Mouse (Mus musculus) left cerebral cortex, adult 2 months (tissue): ENCODE data around the gene Gna11. TPM values are rescaled to one million over a fixed set of nuclear protein-coding genes. Genes with fewer than 3 reads are reported as not detected.

Source experiments
- DNase-seq, 2 experiments: peaks; one replicate each; pipeline ENCODE4 v3.0.0; 2021 to 2022; ENCODE audit warnings: low spot score in 2 of 2, mixed read lengths in 1 of 2; ENCODE audit errors: extremely low spot score in 1 of 2
- H3K27ac ChIP-seq: fragments of 200-600 bp; 2 replicates; pipeline ENCODE4 v1.8.1; 2022
- H3K4me3 ChIP-seq: fragments of 200-600 bp; 2 replicates; pipeline ENCODE4 v1.8.1; 2022
- CTCF ChIP-seq: fragments of 200-600 bp; IDR thresholded peaks from 2 replicates; pipeline ENCODE4 v1.8.1; 2022; ENCODE audit warnings: antibody characterized with exemption, mild to moderate bottlenecking, moderate library complexity
- intact Hi-C: fragments of 180-260 bp; cut with DNase I; formaldehyde crosslinking; loops from one replicate; pipeline ENCODE4 v1.15.1; 2025
- microRNA-seq, 2 experiments: library from miRNA; unstranded; fragments of <30 nt; microRNA quantifications; one replicate each; pipeline ENCODE4 v1.2.0; 2021
- total RNA-seq, 2 experiments: library from RNA; stranded (reverse); gene quantifications; 2 replicates each; pipeline ENCODE4 v1.2.3; 2021

The Gna11 gene
- total RNA-seq, 2 experiments from 2014 or later: 106 to 110 TPM

DNA sequence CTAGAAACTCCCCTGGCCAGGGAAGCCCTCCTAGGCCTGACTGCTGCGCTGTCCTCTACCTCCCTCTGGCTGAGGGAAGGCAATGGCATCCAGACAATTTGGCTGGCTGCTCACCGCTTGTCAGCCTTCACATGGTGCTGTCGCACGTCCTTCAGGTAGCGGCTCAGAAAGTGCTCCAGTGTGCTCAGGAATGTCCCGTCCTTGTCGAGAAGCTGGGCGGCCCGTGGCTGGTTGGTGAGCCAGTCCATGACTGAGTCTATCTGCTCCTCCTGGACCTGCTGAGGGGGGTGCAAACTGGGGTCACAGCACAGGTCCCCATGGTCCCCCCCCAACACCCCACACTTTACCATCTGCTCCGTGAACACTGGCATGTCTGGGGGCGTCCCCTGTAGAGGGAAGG, 56.9 kb downstream of the Gna11 start:
- intact Hi-C loops: no loop called here

DNA sequence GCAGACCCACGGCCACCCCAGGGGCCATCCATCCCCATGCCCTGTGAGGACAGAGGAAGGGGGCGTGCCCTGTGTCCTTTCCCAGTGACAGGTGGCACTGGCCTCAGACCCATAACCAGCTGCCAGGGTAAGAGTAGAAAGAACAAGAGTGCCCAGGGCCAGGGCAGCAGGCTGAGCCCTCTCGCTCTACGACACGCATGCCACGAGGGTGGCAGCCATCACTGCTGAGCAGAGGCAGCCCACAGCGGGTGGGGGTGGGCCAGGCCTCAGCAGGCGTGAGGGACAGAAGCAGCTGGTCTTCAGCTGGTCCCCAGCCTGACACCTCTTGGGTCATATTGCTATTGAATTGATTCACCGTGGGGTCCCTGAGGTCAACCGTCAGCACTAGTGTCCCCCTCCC, 58.5 kb downstream of the Gna11 start:
- Histone ChIP-seq H3K4me3 (no peak overlapping the region), H3K27ac (no peak overlapping the region)
- no peak for TF ChIP-seq CTCF
- intact Hi-C loops: no loop called here
- no peak for DNase-seq

More for the DNA sequence above, 56.9 kb downstream of the Gna11 start:
- no peak for DNase-seq
- Histone ChIP-seq H3K27ac (no peak overlapping the region), H3K4me3 (no peak overlapping the region)
- TF ChIP-seq CTCF: no peak

DNA sequence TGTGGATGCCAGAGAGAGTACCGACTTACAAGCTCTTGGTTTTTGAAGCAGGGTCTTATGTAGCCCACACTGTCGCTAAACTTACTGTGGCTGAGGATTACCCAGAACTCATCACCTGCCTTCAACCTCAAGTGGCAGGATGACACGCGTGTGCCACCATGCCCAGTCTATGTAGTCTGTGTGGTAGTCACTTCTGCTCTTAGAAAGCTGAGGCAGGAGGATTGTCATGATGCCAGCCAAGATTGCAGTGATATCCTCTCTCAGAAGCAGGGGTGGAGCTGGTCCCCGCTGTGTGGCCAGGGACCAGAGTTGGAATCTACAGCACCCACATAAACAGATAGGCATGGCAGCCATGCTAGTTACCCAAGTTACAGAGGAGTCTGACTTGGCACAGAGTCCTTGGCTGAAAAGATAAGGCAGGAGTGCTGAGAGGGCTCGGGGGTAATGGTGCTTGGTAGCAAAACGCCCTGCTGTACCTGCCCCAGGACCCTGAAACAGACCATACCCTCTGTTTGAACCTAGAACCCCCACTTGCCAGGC, 59.4 kb downstream of the Gna11 start:
- no peak for DNase-seq
- TF ChIP-seq CTCF: no peak
- intact Hi-C loops: no loop called here
- H3K4me3 ChIP-seq: no peak overlapping the region
- H3K27ac ChIP-seq: no peak overlapping the region

DNA sequence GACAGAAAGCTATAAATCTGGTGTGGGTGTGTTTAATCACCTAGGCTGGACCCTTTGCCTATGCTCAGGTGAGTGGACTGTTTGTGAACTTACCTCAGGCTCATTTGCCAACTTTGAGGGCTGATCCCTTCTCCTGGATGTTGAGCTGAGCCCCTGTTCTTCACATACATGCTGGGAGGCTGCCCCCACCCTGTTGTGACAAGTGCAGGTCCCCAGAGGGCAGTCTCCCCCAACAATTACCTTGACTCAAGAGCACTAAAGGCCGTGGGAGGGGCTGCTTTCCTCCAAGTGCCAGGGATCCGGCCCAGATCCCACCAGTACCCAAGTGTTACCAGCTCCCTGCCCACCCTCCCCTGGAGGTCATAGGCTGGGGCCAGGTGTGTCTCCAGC, 59.9 kb downstream of the Gna11 start:
- TF ChIP-seq CTCF: peak; percentile 12; the same call in 1 of the 2 replicates
- intact Hi-C loops: no loop called here
- DNase-seq: no peak
- Histone ChIP-seq H3K27ac (peak overlapping the region; percentile 69; the same call in 1 of the 2 replicates), H3K4me3 (no peak overlapping the region)

DNA sequence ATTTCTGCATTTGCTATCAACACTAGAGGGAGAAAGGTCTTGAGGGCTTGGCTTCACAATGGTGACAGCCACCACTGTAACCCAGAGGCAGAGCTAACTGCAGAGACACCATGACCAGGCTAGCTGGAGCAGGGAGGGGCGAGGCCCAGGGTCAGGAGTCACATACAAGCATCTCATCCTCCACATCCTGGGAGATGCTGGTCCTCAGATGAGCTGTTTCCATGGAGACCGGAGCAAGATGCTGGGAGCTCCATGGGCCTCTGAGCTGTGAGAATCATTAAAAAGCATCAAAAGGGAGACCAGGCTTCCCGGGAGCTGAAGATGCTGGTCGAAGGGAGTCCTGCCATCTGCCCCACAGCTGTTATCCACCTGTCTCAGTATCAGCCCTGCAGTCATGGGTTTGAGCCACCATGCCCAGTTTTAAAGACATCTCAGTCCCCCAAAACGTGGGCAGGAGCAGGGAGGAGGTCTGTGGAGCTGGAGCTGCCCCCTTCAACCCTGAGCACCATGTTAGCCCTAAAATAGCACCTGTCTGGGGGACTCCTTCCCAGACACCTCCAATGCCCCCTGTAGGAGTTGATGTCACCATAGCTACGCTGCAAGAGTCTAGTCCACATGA, 60.4 kb downstream of the Gna11 start:
- no peak for DNase-seq
- intact Hi-C loops: no loop called here
- H3K27ac ChIP-seq: peak overlapping the region; percentile 69
- TF ChIP-seq CTCF: no peak
- no peak overlapping the region for H3K4me3 ChIP-seq

DNA sequence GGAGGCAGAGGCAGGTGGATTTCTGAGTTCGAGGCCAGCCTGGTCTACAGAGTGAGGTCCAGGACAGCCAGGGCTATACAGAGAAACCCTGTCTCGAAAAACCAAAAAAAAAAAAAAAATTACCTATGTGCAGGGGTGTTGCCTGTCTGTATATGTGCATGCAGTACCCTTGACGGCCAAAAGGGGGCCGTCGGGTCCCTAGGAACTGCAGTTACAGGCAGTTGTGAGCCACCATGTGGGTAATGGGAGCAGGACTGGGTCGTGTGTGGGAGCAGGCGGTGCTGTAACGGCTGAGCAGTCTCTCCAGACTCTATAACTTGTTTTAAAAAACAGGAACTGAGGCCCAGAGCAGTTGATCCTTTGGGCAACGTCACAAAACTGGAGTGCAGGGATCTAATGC, 61.0 kb downstream of the Gna11 start:
- Histone ChIP-seq H3K4me3 (no peak overlapping the region), H3K27ac (peak overlapping the region; percentile 69; the same call in 1 of the 2 replicates)
- peak; percentile 56 for TF ChIP-seq CTCF
- peak; percentile 63 to 65 for DNase-seq
- intact Hi-C loops: no loop called here

DNA sequence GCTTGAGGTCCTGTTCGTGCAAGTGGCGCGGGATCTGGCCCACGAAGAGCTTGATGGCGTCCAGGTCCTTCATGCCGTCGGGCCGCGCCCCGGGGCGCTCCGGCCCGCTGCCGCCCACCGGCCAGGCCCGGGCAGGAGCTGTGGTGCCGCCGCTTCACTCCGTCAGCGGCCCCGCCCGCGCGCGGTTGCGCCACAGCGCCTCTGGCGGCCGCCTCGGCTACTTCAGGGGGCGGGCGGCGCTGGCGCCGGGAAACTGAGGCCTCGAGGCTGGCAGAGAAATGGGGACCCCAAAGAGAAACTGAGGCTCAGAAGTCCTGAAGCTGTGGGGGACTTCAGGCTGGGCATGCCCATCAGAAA, 62.5 kb downstream of the Gna11 start, which contains the start of gene Celf5:
TSS of gene Celf5 (minus strand) at position 177 of the 357 bp plus-strand sequence.
- H3K27ac ChIP-seq: peak within 1 kb of the TSS; percentile 98
- H3K4me3 ChIP-seq: peak within 1 kb of the TSS; percentile 82
- DNase-seq: peak; percentile 78 to 86
- intact Hi-C loops: no loop called here
- TF ChIP-seq CTCF: peak; percentile 86

DNA sequence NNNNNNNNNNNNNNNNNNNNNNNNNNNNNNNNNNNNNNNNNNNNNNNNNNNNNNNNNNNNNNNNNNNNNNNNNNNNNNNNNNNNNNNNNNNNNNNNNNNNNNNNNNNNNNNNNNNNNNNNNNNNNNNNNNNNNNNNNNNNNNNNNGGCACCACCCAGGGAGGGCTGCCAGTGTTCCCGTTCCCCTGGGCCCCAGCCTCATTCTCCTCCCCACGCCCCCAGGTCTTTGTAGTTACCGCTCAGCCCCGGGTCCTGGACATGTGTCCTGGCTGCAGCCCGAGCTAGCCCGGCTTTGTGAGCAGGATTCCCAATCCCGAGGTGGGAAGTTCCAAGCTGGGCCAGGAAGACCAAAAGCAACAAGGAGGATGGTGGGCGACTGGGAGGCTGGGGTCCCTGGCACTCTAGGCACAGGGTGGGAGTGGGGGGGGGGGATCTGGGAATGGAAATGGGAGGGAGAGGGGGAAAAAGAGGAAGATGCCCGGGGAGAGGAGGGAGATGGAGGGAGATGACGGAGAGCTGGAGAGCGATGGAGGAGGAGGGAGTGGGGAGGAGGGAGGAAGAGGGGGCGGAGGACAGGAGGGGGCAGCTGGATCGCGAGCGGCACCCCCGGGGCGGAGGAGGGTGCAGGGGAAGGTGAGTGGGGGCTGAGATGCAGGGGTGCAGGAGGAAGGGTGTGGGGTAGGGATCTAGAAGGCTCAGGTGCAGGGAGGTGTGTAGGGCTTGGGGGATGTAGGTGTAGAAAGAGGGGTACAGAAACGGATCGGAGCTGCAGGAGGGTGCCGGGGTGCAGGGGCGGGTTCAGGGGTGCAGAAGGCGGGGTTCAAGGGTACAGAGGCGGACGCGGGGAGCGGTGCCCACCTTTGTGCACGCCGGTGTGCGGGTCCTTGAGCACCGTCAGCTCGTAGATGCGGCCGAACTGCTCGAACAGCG, 63.1 kb downstream of the Gna11 start:
- intact Hi-C loops: no loop called here
- TF ChIP-seq CTCF: no peak
- DNase-seq: no peak
- Histone ChIP-seq H3K27ac (peak overlapping the region; percentile 98), H3K4me3 (peak overlapping the region; percentile 82)

Small RNAs within 50 kb of the gene (microRNA-seq; reads per million reads assigned to microRNA genes)
- gene Gm25595: 0 reads per million in 2 experiments

Other genes starting within 250 kb of the Gna11 start
- gene Cactin, start 224.1 kb downstream of the Gna11 start, total RNA-seq: 10 to 100 TPM; 31.3 to 31.8 TPM
- under 1 TPM; 0.70 to 0.82 TPM for gene Tbxa2r, start 216.5 kb downstream of the Gna11 start, total RNA-seq
- 1 to 10 TPM; 1.7 to 2.1 TPM for gene Gipc3, start 201.9 kb downstream of the Gna11 start, total RNA-seq
- 10 to 100 TPM; 27.3 to 29.5 TPM for gene Hmg20b, start 194.7 kb downstream of the Gna11 start, total RNA-seq
- gene Mfsd12, start 187.7 kb downstream of the Gna11 start, total RNA-seq: 10 to 100 TPM; 38.2 to 40.2 TPM
- 1 to 10 TPM in 1 of 2 experiments, under 1 TPM in 1; 1.00 to 1.3 TPM for gene 4930404N11Rik, start 179.4 kb downstream of the Gna11 start, total RNA-seq
- 10 to 100 TPM; 69.1 to 70.6 TPM for gene Fzr1, start 166.7 kb downstream of the Gna11 start, total RNA-seq
- 10 to 100 TPM; 87.1 to 95.1 TPM for gene Dohh, start 160.8 kb downstream of the Gna11 start, total RNA-seq
- 1 to 10 TPM; 2.0 to 3.4 TPM for gene Gm48551, start 160.7 kb downstream of the Gna11 start, total RNA-seq
- 1 to 10 TPM; 5.1 to 7.1 TPM for gene Gm48552, start 156.2 kb downstream of the Gna11 start, total RNA-seq
- gene Smim24, start 152.1 kb downstream of the Gna11 start, total RNA-seq: 1 to 10 TPM; 1.3 to 1.4 TPM
- gene Nfic, start 89.6 kb downstream of the Gna11 start, total RNA-seq: 10 to 100 TPM; 93.4 to 94.9 TPM
- gene Celf5, start 62.5 kb downstream of the Gna11 start, total RNA-seq: 100 to 1,000 TPM; 284 to 288 TPM
- 10 to 100 TPM; 78.3 to 80.8 TPM for gene Ncln, start 48.8 kb downstream of the Gna11 start, total RNA-seq
- under 1 TPM; 0.56 to 0.70 TPM for gene S1pr4, start 45.1 kb downstream of the Gna11 start, total RNA-seq
- gene Gna15, start 21.0 kb downstream of the Gna11 start, total RNA-seq: 1 to 10 TPM; 1.3 to 2.8 TPM
- 100 to 1,000 TPM; 637 to 727 TPM for gene Aes, start 14.3 kb upstream of the Gna11 start, total RNA-seq
- 10 to 100 TPM; 36.2 to 40.7 TPM for gene Tle2, start 29.4 kb upstream of the Gna11 start, total RNA-seq
- 10 to 100 TPM; 10.3 to 12.9 TPM for gene Tle6, start 55.9 kb upstream of the Gna11 start, total RNA-seq
- gene BC025920, start 61.1 kb upstream of the Gna11 start, total RNA-seq: 1 to 10 TPM; 2.6 to 2.9 TPM
- 10 to 100 TPM; 26.8 to 28.6 TPM for gene Sirt6, start 82.6 kb upstream of the Gna11 start, total RNA-seq
- 10 to 100 TPM; 46.4 to 47.3 TPM for gene Ankrd24, start 83.3 kb upstream of the Gna11 start, total RNA-seq
- 1 to 10 TPM; 4.3 to 5.0 TPM for gene Gm10778, start 103.9 kb upstream of the Gna11 start, total RNA-seq
- 10 to 100 TPM in 1 of 2 experiments, 1 to 10 TPM in 1; 8.7 to 10.5 TPM for gene Zfp433, start 159.6 kb upstream of the Gna11 start, total RNA-seq
- 10 to 100 TPM; 10.5 to 11.3 TPM for gene Gm3055, start 226.0 kb upstream of the Gna11 start, total RNA-seq